Mouse (Mus musculus) monocyte, adult 5-6 weeks (primary cell): ENCODE measurements around the gene Ppp1r9a. TPM values are rescaled to one million over a fixed set of nuclear protein-coding genes. Genes with fewer than 3 reads are reported as not detected.

Experiments used
- ATAC-seq: fragments of 153-309, 156-312 bp; replicated peaks from 2 replicates; pipeline ENCODE4 v1.8.0; 2017; ENCODE audit warnings: mild to moderate bottlenecking; ENCODE audit not compliant: low TSS enrichment, insufficient number of reproducible peaks, severe bottlenecking, poor library complexity, low FRiP score
- total RNA-seq: library from RNA; stranded (forward); fragments of 200-1000, 200-491, 200-594 nt; gene quantifications from 3 replicates; pipeline ENCODE4 v1.2.3, GENCODE M21; 2017

The Ppp1r9a gene
- 0.32 to 2.5 TPM (median 2.4 TPM) in 3 replicates for total RNA-seq

GRCm38 (mm10) chr6:4902674-4903324 is at the start of gene Ppp1r9a:
TSS of gene Ppp1r9a (plus strand) at chr6:4902917.
- no peak; the same call in 1 of the 2 replicates for ATAC-seq

GRCm38 (mm10) chr6:4855236-4855635 is 47.5 kb upstream of the Ppp1r9a start:
- no peak for ATAC-seq

GRCm38 (mm10) chr6:4856919-4857318 is 45.8 kb upstream of the Ppp1r9a start:
- ATAC-seq: no peak

GRCm38 (mm10) chr6:4884316-4884715 is 18.4 kb upstream of the Ppp1r9a start:
- no peak for ATAC-seq

- ATAC-seq: no peak
Observed at GRCm38 (mm10) chr6:4889544-4889943, 13.2 kb upstream of the Ppp1r9a start.

GRCm38 (mm10) chr6:4892417-4892816 is 10.3 kb upstream of the Ppp1r9a start:
- no peak for ATAC-seq

- 0 out of 2 replicates have a peak, but pooled peaks have one; percentile 50 for ATAC-seq
Observed at GRCm38 (mm10) chr6:4893312-4893711, 9.4 kb upstream of the Ppp1r9a start.

GRCm38 (mm10) chr6:4899906-4900305 is 2.8 kb upstream of the Ppp1r9a start:
- ATAC-seq: no peak

GRCm38 (mm10) chr6:4903325-4904054 is 773 bp downstream of the Ppp1r9a start:
- no peak for ATAC-seq

GRCm38 (mm10) chr6:4904055-4904450 is 1.3 kb downstream of the Ppp1r9a start:
- ATAC-seq: no peak

GRCm38 (mm10) chr6:4910042-4910634 is 7.4 kb downstream of the Ppp1r9a start:
- ATAC-seq: no peak

- ATAC-seq: no peak
Observed at GRCm38 (mm10) chr6:4918470-4918869, 15.8 kb downstream of the Ppp1r9a start.

GRCm38 (mm10) chr6:4923791-4924190 is 21.1 kb downstream of the Ppp1r9a start:
- peak; percentile 79 for ATAC-seq

GRCm38 (mm10) chr6:4925966-4926687 is 23.4 kb downstream of the Ppp1r9a start:
- ATAC-seq: no peak

GRCm38 (mm10) chr6:4930321-4930720 is 27.6 kb downstream of the Ppp1r9a start:
- no peak for ATAC-seq

GRCm38 (mm10) chr6:4938901-4939300 is 36.2 kb downstream of the Ppp1r9a start:
- ATAC-seq: no peak

GRCm38 (mm10) chr6:4940086-4940485 is 37.4 kb downstream of the Ppp1r9a start:
- no peak for ATAC-seq

- ATAC-seq: no peak
Observed at GRCm38 (mm10) chr6:4940639-4941038, 37.9 kb downstream of the Ppp1r9a start.

- ATAC-seq: no peak
Observed at GRCm38 (mm10) chr6:4943821-4944220, 41.1 kb downstream of the Ppp1r9a start.
